Mouse (Mus musculus): ENCODE measurements around the gene Kif15.

DNA sequence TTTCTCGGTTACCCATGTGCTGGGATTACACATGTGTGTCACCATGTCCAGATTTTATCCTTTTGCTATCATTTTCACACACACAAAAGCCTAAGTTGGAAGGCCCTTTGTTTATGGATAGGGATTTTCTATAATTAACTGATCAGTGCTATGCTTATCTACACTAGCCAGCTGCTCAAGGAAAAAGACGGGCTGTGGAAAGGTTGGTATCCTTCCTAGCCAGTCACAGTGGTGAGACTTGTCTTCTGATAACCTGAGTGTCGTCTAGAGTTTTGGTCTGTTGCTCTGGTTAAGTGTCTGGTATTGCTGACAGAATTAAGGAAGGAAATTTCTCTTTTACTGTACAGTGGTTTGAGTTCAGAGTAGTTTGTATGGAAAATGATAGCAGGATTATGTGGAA lies 21.9 kb upstream of the Kif15 start:
- no peak for TF ChIP-seq EP300 (IDR thresholded peaks at IDR 0.05; ENCODE audit: insufficient read depth, low read depth, low read length)
- no peak for TF ChIP-seq POLR2A (IDR thresholded peaks at IDR 0.05; ENCODE audit: insufficient read depth, low read length)
- no peak for TF ChIP-seq CTCF (IDR thresholded peaks at IDR 0.05; ENCODE audit: low read depth, low read length)

Data from ES-Bruce4 (cell line).